Mouse (Mus musculus): ENCODE results near the gene Ndufaf1. TPM values are rescaled to one million over a fixed set of nuclear protein-coding genes. Genes with fewer than 3 reads are reported as not detected.

The Ndufaf1 gene
- 43.7 and 44.1 TPM in 2 replicates for polyA plus RNA-seq (2015; fragmentation: Nextera tagmentation; extraction: Ambion mirVana)

- Histone ChIP-seq H3K27me3 (no peaks in the 10 kb centered on the region), H3K9me3 (replicated peaks) (no peaks in the 10 kb centered on the region), H3K4me2 (replicated peaks) (peak within 1 kb of the TSS; percentile 78), H3K4me1 (peaks cover 8% of the 10 kb centered on the region; the same call in 1 of the 2 replicates), H3K27ac (replicated peaks) (0 out of 2 replicates have a peak within 1 kb of the TSS, but pooled peaks have one; percentile 30), H3K9ac (peak within 1 kb of the TSS; percentile 75), H3K4me3 (replicated peaks) (peak within 1 kb of the TSS; percentile 80), H3K36me3 (peaks cover 21% of the 10 kb centered on the region)
- WGBS, result 1% methylated on average over 44 of the region's 44 CpGs
- peak; percentile 73; the same call in 1 of the 2 replicates for ATAC-seq (ENCODE audit: insufficient number of reproducible peaks, low FRiP score, low TSS enrichment, low read depth)
These were observed at the start of gene Ndufaf1 for GRCm38 (mm10) chr2:119662220-119663182. TSS of gene Ndufaf1 (minus strand) at chr2:119662827.

- Histone ChIP-seq H3K9ac (no peak overlapping the region), H3K36me3 (peaks cover 59% of the 10 kb centered on the region), H3K27me3 (no peaks in the 10 kb centered on the region), H3K4me3 (replicated peaks) (no peak overlapping the region), H3K4me1 (no peaks in the 10 kb centered on the region), H3K4me2 (replicated peaks) (no peak overlapping the region), H3K9me3 (replicated peaks) (no peaks in the 10 kb centered on the region), H3K27ac (replicated peaks) (no peak overlapping the region)
- no peak for ATAC-seq (ENCODE audit: insufficient number of reproducible peaks, low FRiP score, low TSS enrichment, low read depth)
- WGBS, result 93% methylated on average over 3 of the region's 3 CpGs
These were observed 47.4 kb upstream of the Ndufaf1 start for GRCm38 (mm10) chr2:119710011-119710410.

GRCm38 (mm10) chr2:119707676-119708075, 45.0 kb upstream of the Ndufaf1 start:
- no peak for ATAC-seq (ENCODE audit: insufficient number of reproducible peaks, low FRiP score, low TSS enrichment, low read depth)
- no peak overlapping the region for H3K4me3 ChIP-seq (replicated peaks)
- 91% methylated on average over 3 of the region's 3 CpGs for WGBS
- H3K9me3 ChIP-seq (replicated peaks), result no peaks in the 10 kb centered on the region
- no peaks in the 10 kb centered on the region for H3K4me1 ChIP-seq
- no peaks in the 10 kb centered on the region for H3K27me3 ChIP-seq
- H3K9ac ChIP-seq, result no peak overlapping the region
- H3K27ac ChIP-seq (replicated peaks), result no peak overlapping the region
- H3K36me3 ChIP-seq, result peaks cover 58% of the 10 kb centered on the region
- no peak overlapping the region for H3K4me2 ChIP-seq (replicated peaks)

GRCm38 (mm10) chr2:119703171-119703570, 40.5 kb upstream of the Ndufaf1 start:
- H3K4me3 ChIP-seq (replicated peaks), result no peak overlapping the region
- no peaks in the 10 kb centered on the region for H3K27me3 ChIP-seq
- no peak overlapping the region for H3K27ac ChIP-seq (replicated peaks)
- no peak for ATAC-seq (ENCODE audit: insufficient number of reproducible peaks, low FRiP score, low TSS enrichment, low read depth)
- H3K36me3 ChIP-seq, result peaks cover 34% of the 10 kb centered on the region
- H3K9me3 ChIP-seq (replicated peaks), result no peaks in the 10 kb centered on the region
- H3K4me1 ChIP-seq, result no peaks in the 10 kb centered on the region
- no peak overlapping the region for H3K4me2 ChIP-seq (replicated peaks)
- no peak overlapping the region for H3K9ac ChIP-seq
- WGBS, result 93% methylated on average over 2 of the region's 2 CpGs

GRCm38 (mm10) chr2:119699962-119700361, 37.3 kb upstream of the Ndufaf1 start:
- H3K9me3 ChIP-seq (replicated peaks), result no peaks in the 10 kb centered on the region
- no peak overlapping the region for H3K27ac ChIP-seq (replicated peaks)
- no peak for ATAC-seq (ENCODE audit: insufficient number of reproducible peaks, low FRiP score, low TSS enrichment, low read depth)
- 91% methylated on average over 3 of the region's 3 CpGs for WGBS
- no peak overlapping the region for H3K9ac ChIP-seq
- no peak overlapping the region for H3K4me2 ChIP-seq (replicated peaks)
- H3K4me1 ChIP-seq, result no peaks in the 10 kb centered on the region
- no peaks in the 10 kb centered on the region for H3K27me3 ChIP-seq
- peaks cover 13% of the 10 kb centered on the region for H3K36me3 ChIP-seq
- H3K4me3 ChIP-seq (replicated peaks), result no peak overlapping the region

- no peaks in the 10 kb centered on the region for H3K4me1 ChIP-seq
- no peak overlapping the region for H3K4me3 ChIP-seq (replicated peaks)
- no peak overlapping the region for H3K4me2 ChIP-seq (replicated peaks)
- H3K27me3 ChIP-seq, result no peaks in the 10 kb centered on the region
- H3K9me3 ChIP-seq (replicated peaks), result no peaks in the 10 kb centered on the region
- peaks cover 12% of the 10 kb centered on the region for H3K36me3 ChIP-seq
- ATAC-seq (ENCODE audit: insufficient number of reproducible peaks, low FRiP score, low TSS enrichment, low read depth), result no peak
- H3K27ac ChIP-seq (replicated peaks), result no peak overlapping the region
- 80% methylated on average over 2 of the region's 2 CpGs for WGBS
- no peak overlapping the region for H3K9ac ChIP-seq
These were observed 35.8 kb upstream of the Ndufaf1 start for GRCm38 (mm10) chr2:119698472-119698871.

- no peak overlapping the region for H3K4me2 ChIP-seq (replicated peaks)
- 69% methylated on average over 1 of the region's 1 CpGs for WGBS
- H3K4me3 ChIP-seq (replicated peaks), result no peak overlapping the region
- H3K27me3 ChIP-seq, result no peaks in the 10 kb centered on the region
- H3K9me3 ChIP-seq (replicated peaks), result no peaks in the 10 kb centered on the region
- no peak overlapping the region for H3K9ac ChIP-seq
- H3K4me1 ChIP-seq, result no peaks in the 10 kb centered on the region
- peaks cover 10% of the 10 kb centered on the region for H3K36me3 ChIP-seq
- no peak for ATAC-seq (ENCODE audit: insufficient number of reproducible peaks, low FRiP score, low TSS enrichment, low read depth)
- no peak overlapping the region for H3K27ac ChIP-seq (replicated peaks)
These were observed 33.5 kb upstream of the Ndufaf1 start for GRCm38 (mm10) chr2:119696111-119696510.

GRCm38 (mm10) chr2:119694826-119695225, 32.2 kb upstream of the Ndufaf1 start:
- peaks cover 16% of the 10 kb centered on the region for H3K36me3 ChIP-seq
- no peak overlapping the region for H3K9ac ChIP-seq
- WGBS, result 76% methylated on average over 2 of the region's 2 CpGs

GRCm38 (mm10) chr2:119692003-119692701, 29.5 kb upstream of the Ndufaf1 start:
- H3K27me3 ChIP-seq, result no peaks in the 10 kb centered on the region
- no peak for ATAC-seq (ENCODE audit: insufficient number of reproducible peaks, low FRiP score, low TSS enrichment, low read depth)
- WGBS, result 81% methylated on average over 9 of the region's 9 CpGs
- H3K4me2 ChIP-seq (replicated peaks), result no peak overlapping the region
- no peak overlapping the region for H3K4me3 ChIP-seq (replicated peaks)
- H3K4me1 ChIP-seq, result no peaks in the 10 kb centered on the region
- no peak overlapping the region for H3K27ac ChIP-seq (replicated peaks)
- H3K9me3 ChIP-seq (replicated peaks), result no peaks in the 10 kb centered on the region
- H3K9ac ChIP-seq, result no peak overlapping the region
- peaks cover 24% of the 10 kb centered on the region for H3K36me3 ChIP-seq

More at GRCm38 (mm10) chr2:119694826-119695225, 32.2 kb upstream of the Ndufaf1 start:
- Histone ChIP-seq H3K27me3 (no peaks in the 10 kb centered on the region), H3K4me2 (replicated peaks) (no peak overlapping the region), H3K4me1 (no peaks in the 10 kb centered on the region), H3K4me3 (replicated peaks) (no peak overlapping the region), H3K27ac (replicated peaks) (no peak overlapping the region), H3K9me3 (replicated peaks) (no peaks in the 10 kb centered on the region)
- ATAC-seq (ENCODE audit: insufficient number of reproducible peaks, low FRiP score, low TSS enrichment, low read depth), result no peak

GRCm38 (mm10) chr2:119683706-119684105, 21.1 kb upstream of the Ndufaf1 start:
- Histone ChIP-seq H3K4me2 (replicated peaks) (no peak overlapping the region), H3K27me3 (no peaks in the 10 kb centered on the region), H3K4me1 (no peaks in the 10 kb centered on the region), H3K4me3 (replicated peaks) (no peak overlapping the region), H3K36me3 (peaks cover 6% of the 10 kb centered on the region; the same call in 1 of the 2 replicates), H3K9me3 (replicated peaks) (no peaks in the 10 kb centered on the region), H3K27ac (replicated peaks) (no peak overlapping the region), H3K9ac (no peak overlapping the region)
- no peak for ATAC-seq (ENCODE audit: insufficient number of reproducible peaks, low FRiP score, low TSS enrichment, low read depth)
- WGBS, result 95% methylated on average over 2 of the region's 2 CpGs

- no peak overlapping the region for H3K27ac ChIP-seq (replicated peaks)
- H3K36me3 ChIP-seq, result no peaks in the 10 kb centered on the region
- peak overlapping the region; percentile 97 for H3K9ac ChIP-seq
- H3K27me3 ChIP-seq, result no peaks in the 10 kb centered on the region
- peaks cover 9% of the 10 kb centered on the region for H3K4me1 ChIP-seq
- H3K4me3 ChIP-seq (replicated peaks), result peak overlapping the region; percentile 98
- H3K4me2 ChIP-seq (replicated peaks), result peak overlapping the region; percentile 75
- WGBS, result 1% methylated on average over 5 of the region's 5 CpGs
- ATAC-seq (ENCODE audit: insufficient number of reproducible peaks, low FRiP score, low TSS enrichment, low read depth), result no peak
- no peaks in the 10 kb centered on the region for H3K9me3 ChIP-seq (replicated peaks)
These were observed 13.2 kb upstream of the Ndufaf1 start for GRCm38 (mm10) chr2:119675831-119676230.

Measured in embryonic facial prominence, embryonic 15.5 days (tissue).